Mouse (Mus musculus) brain, adult 10 weeks (tissue): Measurements from ENCODE around the gene Tnxb. TPM values are rescaled to one million over a fixed set of nuclear protein-coding genes. Genes with fewer than 3 reads are reported as not detected.

Experiments
- polyA plus RNA-seq: library from polyadenylated mRNA; stranded (reverse); fragments of 350-450 nt; fragmentation: Illumina TruSeq; extraction: RNeasy Lipid Tissue Mini Kit (QIAGEN cat#74804); gene quantifications from one replicate; pipeline ENCODE4 v1.2.3, GENCODE M21; 2015; ENCODE audit warnings: low read depth, low replicate concordance

Tnxb gene
- polyA plus RNA-seq, result 0.86 TPM

DNA sequence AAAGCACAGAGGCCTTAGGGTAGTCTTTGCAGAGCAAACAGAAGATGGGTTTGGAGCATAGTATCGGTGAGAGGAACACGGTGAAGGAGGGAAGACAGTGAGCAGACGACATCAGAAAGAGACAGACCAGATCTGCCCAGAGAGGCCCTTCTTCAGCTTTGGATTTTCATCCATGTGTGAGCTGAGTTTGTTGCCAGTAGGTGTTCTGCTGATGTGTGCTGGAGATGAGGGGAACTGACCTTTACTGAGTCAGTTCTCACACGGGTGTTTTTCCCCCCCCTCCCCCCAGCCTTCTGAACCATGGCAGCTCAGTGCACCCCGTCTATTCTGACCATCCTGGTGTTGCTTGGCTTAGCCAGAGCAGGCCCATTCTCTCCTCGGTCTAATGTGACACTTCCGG lies at the start of gene Tnxb:
Gene Tnxb (plus strand): TSS at position 301 of the 400 bp plus-strand sequence.

DNA sequence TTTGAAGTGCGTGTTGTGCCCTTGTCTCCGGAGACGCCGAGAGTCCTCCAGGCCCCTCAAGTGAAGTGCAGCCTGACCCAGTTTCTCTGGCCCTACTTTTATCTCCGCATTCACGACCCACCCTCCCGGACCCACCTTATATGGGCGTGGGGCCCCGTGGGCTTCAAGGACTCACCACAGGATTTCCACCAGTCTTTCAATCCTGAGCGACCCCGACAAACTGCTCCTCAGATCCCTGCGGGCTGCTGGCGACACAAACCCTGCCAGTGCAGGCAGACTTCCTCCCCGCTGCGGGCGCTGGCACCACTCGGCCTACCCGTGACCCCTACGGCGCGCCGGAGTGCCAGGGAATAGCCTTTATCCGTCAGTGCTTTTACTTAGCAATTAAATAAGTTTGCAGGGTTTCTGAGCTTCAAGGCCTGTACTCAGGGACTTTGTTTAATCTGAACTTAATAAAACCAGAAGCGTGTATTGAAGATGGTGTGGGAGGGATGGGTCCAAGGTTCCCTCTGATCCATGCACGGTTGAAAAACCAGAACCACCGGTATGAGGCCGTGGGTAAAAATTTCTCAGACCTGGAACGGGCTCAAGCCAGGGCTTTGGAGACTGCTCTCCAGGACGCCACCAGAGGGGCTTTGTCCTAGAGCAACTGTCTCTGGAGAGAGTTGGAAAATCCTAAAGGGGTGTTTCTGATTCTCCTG lies 42.2 kb upstream of the Tnxb start, which contains the start of gene Ppt2:
Gene Ppt2 (minus strand): TSS at position 568 of the 701 bp plus-strand sequence.

DNA sequence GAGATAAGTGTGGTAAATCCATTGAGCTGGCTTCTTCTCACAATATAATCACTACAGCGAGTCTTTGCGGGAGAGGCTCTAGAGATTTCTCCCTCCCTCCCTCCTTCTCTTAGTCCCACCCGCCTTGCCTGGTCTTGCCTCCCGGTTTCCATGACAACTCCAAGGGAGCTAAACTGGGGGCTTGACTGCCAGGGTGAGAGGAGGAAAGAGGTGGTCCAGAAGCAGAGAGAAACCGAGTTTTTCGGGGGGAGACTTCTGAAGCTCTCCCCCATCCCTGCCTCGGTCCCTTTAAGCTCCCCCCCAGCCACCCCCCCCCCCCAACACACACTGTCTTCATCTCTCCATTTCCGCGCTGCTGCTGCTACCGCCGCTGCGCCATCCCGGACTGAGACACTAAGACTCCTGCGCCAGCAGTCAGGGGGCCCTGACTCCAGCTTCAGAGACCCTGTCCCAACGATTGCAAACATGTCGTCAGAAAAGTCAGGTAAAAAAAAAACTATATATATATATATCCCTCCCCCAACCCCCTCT lies 41.0 kb upstream of the Tnxb start, which contains the start of gene Prrt1:
Gene Prrt1 (plus strand): TSS at position 313 of the 531 bp plus-strand sequence.

DNA sequence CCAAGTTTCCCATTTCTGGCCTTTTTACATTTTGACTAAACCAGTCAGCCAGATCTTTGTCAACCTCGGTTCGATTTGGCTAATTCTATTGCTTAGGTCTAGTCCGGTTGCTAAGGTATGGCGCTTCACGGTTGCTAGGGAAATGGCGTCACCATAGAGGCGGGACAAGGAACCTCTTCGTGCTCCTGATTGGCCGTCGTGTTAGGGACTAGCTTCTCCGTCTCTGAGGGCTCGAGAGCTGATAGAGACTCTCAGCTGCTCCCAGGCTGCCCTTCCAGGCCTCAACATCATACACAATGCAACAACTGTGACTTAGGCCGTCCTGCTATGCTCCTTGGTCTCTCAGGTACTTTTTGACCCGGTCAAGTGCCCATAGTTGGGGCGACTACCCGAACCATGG lies 25.7 kb upstream of the Tnxb start, which contains the start of gene Fkbpl:
Gene Fkbpl (plus strand): TSS at position 157 of the 400 bp plus-strand sequence.

DNA sequence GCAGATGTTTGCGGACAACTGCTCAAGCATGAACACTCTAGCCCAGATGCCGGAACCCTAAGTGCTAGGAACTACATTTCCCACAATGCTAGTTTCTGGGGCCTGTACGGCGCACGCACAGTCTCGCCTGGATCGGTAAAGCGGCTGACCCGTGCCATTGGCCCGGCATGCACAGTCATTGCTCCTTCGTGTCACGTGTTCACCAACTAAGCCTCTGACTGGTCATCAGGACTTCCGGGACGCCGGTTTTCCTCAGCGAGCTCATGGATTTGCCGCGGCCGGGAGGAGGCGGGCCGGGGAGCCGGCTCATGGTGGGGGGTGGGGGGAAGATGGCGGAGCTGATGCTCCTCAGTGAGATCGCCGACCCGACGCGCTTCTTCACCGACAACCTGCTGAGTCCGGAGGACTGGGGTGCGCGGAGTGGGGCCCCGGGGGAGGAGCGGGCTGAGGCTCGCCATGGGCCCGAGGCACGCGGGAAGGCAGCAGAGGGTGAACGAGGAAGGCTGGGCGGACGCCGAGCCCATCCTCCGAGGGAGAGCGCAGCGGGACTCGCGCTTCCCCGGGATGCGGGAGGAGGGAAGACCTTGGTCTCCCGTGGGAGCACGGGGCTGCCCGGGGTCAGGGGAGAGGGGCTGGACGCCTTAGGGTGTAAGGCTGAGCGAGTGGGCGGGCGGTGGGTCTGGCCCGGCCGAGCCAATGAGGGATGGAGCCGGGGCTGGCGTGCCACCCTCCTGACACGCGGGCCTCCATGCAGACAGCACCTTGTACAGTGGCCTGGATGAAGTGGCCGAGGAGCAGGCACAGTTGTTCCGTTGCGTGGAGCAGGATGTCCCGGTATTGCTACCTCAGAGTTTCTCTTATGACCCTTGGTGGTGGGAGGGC lies 23.2 kb upstream of the Tnxb start, which contains the start of gene Atf6b:
Gene Atf6b (plus strand): TSS at position 241 of the 882 bp plus-strand sequence.

DNA sequence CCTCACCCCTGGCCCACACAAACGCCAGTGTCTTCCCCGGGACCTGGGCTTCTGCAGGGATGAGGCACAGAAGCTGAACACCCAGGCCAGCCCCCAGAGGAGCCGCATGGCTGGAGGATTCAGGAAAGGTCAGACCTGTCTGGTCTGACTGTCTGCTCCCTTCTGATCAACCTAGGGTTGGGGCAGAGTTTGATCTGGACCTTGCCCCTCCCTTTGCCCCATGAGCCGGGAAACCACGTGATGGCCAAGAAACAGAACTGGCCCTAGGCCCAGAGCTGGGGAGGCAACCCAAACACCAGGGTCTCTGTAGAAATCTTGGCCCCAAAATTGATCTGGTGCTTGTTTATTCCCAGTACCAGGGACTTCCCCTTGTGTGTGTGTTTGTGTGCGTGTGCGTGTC lies 73.4 kb downstream of the Tnxb start, which contains the start of gene C4b:
Gene C4b (minus strand): TSS at position 164 of the 400 bp plus-strand sequence.

Other genes starting within 250 kb of the Tnxb start
- not detected for gene Btnl4, start 193.2 kb upstream of the Tnxb start, polyA plus RNA-seq
- gene Btnl6, start 153.2 kb upstream of the Tnxb start, polyA plus RNA-seq, result not detected
- gene Notch4, start 106.3 kb upstream of the Tnxb start, polyA plus RNA-seq, result 2.6 TPM
- gene Gpsm3, start 80.7 kb upstream of the Tnxb start, polyA plus RNA-seq, result 3.5 TPM
- 44.5 TPM for gene Pbx2, start 79.3 kb upstream of the Tnxb start, polyA plus RNA-seq
- gene Ager, start 72.7 kb upstream of the Tnxb start, polyA plus RNA-seq, result 0.58 TPM
- 111 TPM for gene Rnf5, start 66.8 kb upstream of the Tnxb start, polyA plus RNA-seq
- gene Agpat1, start 66.3 kb upstream of the Tnxb start, polyA plus RNA-seq, result 124 TPM
- 3.2 TPM for gene Egfl8, start 54.6 kb upstream of the Tnxb start, polyA plus RNA-seq
- gene Ppt2, start 42.0 kb upstream of the Tnxb start, polyA plus RNA-seq, result 37.7 TPM
- 123 TPM for gene Prrt1, start 41.0 kb upstream of the Tnxb start, polyA plus RNA-seq
- gene Fkbpl, start 25.8 kb upstream of the Tnxb start, polyA plus RNA-seq, result 12.5 TPM
- gene Atf6b, start 23.4 kb upstream of the Tnxb start, polyA plus RNA-seq, result 54.8 TPM
- 10.9 TPM for gene C4b, start 73.3 kb downstream of the Tnxb start, polyA plus RNA-seq
- not detected for gene Cyp21a1, start 134.0 kb downstream of the Tnxb start, polyA plus RNA-seq
- 67.9 TPM for gene Stk19, start 166.4 kb downstream of the Tnxb start, polyA plus RNA-seq
- 37.4 TPM for gene Dxo, start 166.5 kb downstream of the Tnxb start, polyA plus RNA-seq
- gene Skiv2l, start 179.7 kb downstream of the Tnxb start, polyA plus RNA-seq, result 47.0 TPM
- 35.3 TPM for gene Nelfe, start 179.9 kb downstream of the Tnxb start, polyA plus RNA-seq
- 0.31 TPM for gene Cfb, start 192.0 kb downstream of the Tnxb start, polyA plus RNA-seq
- 5.7 TPM for gene Zbtb12, start 208.9 kb downstream of the Tnxb start, polyA plus RNA-seq
- not detected for gene Gm20547, start 211.5 kb downstream of the Tnxb start, polyA plus RNA-seq
- gene C2, start 227.7 kb downstream of the Tnxb start, polyA plus RNA-seq, result 1.5 TPM
- gene Ehmt2, start 227.9 kb downstream of the Tnxb start, polyA plus RNA-seq, result 122 TPM
- gene Slc44a4, start 243.9 kb downstream of the Tnxb start, polyA plus RNA-seq, result 0.19 TPM